ENCODE assay signal across 14 mouse cellular contexts in genomic region chr8:93980141-93980540, GRCm38 (mm10).
"Had no signal": no experiment of that assay in that cellular context is flagged by ENCODE, and none has a peak within 500 bp of the region (broad histone marks: within the 10 kb centered on the region; RNA-seq: fewer than 3 reads in every experiment).

No protein-coding gene starts in this region.

- H3K9ac ChIP-seq: limb, embryonic 12.5 days; liver, embryonic 13.5 days; liver, postnatal 0 days; lung, embryonic 15.5 days; midbrain, embryonic 12.5 days; neural tube, embryonic 12.5 days; stomach, embryonic 15.5 days had no signal

- H3K4me2 ChIP-seq: limb, embryonic 12.5 days; liver, embryonic 13.5 days; lung, embryonic 15.5 days; midbrain, embryonic 12.5 days; neural tube, embryonic 12.5 days; stomach, embryonic 15.5 days had no signal

- H3K27me3 ChIP-seq: limb, embryonic 12.5 days; liver, embryonic 13.5 days; lung, embryonic 15.5 days; midbrain, embryonic 12.5 days; neural tube, embryonic 12.5 days; stomach, embryonic 15.5 days had no signal

- H3K27ac ChIP-seq: kidney, postnatal 0 days; layer of hippocampus, adult 2 months; limb, embryonic 12.5 days; liver, embryonic 13.5 days; lung, embryonic 15.5 days; midbrain, embryonic 12.5 days; neural tube, embryonic 12.5 days; stomach, embryonic 15.5 days had no signal

- DNase-seq: liver; liver, embryonic 13.5 days; liver, postnatal 0 days; lung, postnatal 14 days; thymus, adult 18-20 months; thymus, postnatal 14 days had no signal

- ATAC-seq: liver, postnatal 0 days had no signal

- H3K9me3 ChIP-seq: limb, embryonic 12.5 days; liver, embryonic 13.5 days; lung, embryonic 15.5 days; midbrain, embryonic 12.5 days; neural tube, embryonic 12.5 days; stomach, embryonic 15.5 days had no signal

- H3K4me1 ChIP-seq: limb, embryonic 12.5 days; liver, embryonic 13.5 days; lung, embryonic 15.5 days; midbrain, embryonic 12.5 days; neural tube, embryonic 12.5 days; stomach, embryonic 15.5 days had no signal

- H3K4me3 ChIP-seq: layer of hippocampus, adult 2 months; limb, embryonic 12.5 days; liver, embryonic 13.5 days; lung, embryonic 15.5 days; midbrain, embryonic 12.5 days; myocyte; neural tube, embryonic 12.5 days; stomach, embryonic 15.5 days had no signal
